Mouse (Mus musculus) frontal cortex, postnatal 36 days (tissue): ENCODE results near the gene Polh.

Source experiments
- DNase-seq, 2 experiments: peaks; one replicate each; pipeline ENCODE4 v3.0.0; 2022; ENCODE audit warnings: low spot score in 2 of 2

Polh gene

DNA sequence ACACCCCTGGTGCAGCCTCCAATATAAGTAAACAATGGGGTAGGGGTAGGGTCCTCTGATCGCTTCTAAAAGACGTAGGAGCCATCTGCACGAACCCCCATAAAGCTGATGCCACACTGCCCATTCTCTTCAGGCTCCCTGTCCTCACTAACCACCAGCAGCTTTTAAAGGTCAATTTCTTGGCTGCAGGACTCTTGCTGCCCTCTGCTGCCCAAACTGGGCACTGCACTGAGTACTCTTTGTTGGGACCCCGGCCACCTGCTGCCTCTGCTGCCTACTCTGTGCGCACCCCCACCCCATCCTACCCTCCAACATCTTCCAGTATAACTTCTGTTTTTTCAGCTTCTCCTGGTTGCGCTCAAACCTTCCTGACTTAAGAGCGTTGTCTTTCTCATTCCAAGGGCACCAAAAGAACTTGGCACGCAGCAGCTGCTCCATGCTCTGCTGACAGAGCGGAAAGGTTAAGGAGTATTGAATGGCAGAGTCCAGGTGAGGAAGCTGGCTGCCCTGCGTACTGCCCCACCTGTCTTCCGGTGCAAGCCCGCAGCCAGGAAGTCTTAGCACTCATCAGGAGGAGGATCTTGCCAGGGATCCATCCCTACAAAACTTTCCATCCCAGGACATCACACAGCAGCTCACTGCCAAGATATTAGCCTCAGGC is 70.3 kb downstream of the Polh start:
- DNase-seq = peak; percentile 75

DNA sequence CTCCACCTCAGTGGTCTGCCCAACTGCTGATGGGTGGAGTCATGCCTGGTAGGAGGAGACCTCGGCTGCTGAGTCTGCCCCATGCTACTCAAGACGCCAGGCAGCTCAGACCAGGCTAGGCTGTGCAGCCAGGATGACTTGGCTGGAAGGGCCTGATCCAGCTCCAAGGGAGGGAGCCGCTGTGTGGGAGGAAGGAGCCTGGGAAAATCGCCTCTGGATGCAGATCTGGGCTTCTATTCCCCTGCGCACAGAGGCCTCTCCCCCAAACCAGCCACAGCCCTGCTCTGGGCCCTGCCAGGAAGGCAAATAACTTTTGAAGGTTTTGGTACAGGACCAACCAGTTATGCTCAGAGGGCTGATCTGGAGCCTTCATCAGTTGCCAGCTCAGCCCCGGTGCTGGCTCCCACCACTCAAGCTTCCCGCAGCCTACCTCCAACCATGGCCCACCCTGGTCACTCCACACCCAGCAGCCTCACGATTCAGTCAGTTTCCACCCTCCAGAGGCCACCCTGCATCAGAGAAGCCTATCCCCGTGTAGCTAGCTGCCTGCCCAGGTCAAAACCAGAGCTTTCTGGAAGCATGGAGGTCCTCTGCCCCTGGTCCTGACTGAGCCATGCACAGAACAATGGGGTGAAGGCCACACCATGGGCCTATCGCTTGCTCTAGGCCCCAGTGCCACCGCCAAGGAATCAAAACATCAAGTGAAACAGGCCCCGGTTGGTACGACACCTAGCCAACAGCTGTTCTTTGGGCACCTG is 72.5 kb downstream of the Polh start:
- DNase-seq = peak in 1 of 2 experiments; percentile 31

- DNase-seq = no peak
Observed at GRCm38 (mm10) chr17:46127814-46128493, 74.5 kb downstream of the Polh start.

DNA sequence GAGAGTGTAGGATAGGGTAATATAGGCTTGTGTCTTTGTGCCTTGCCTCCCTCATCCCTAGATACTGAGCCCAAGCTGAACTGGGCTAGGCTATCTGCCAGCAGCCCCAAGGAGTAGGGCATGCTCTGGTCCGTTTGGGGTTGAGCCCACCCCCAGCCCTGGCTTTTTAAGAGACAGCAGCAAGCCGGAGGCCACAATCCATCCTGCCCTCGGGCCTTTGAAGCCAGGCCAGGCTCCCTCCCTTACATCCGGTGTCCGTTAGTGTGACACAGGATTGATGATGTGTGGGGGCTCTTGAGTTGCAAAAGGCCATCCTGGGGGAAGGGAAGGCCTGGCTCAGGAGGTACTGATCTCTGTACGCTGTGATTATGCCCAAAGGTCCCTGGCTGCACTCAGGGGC is 75.8 kb downstream of the Polh start:
- DNase-seq = no peak

DNA sequence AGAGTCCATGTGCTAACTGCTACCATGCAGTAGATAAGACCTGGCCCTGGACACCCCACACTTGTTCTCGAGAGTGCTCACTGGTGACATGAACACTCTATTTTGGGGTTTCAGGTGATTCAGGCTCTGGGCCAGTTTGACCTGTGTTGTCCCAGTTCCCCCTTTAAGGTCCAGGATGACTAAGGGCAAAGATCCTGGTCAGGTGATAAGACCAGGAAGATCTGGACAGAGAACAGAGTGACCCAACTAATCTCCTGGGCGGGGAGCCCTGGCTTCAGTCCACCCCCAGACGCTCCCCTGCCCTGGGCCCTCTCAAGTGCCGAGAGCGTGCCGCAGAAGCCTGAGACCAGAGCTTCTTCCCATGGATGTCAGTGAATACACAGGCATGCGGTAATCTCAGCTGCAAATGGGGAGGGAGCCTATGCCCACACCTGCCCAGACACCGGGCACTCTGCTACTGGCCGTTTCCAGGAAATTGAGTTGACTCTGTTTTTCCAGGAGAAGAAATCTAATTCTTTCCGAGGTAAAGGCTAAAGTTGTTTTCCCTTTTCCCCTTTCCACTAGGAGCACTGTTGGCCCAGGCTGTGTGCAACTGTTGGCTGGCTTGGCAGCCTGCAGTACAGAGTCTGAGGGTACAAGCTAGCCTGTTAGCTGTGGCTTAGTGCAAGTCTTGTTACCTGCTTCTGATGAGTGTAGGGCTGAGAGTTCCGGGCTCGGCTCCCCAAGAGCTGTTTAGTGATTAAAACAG is 78.3 kb downstream of the Polh start:
- no peak for DNase-seq

GRCm38 (mm10) chr17:46123285-46123684 is 79.2 kb downstream of the Polh start:
- no peak for DNase-seq

GRCm38 (mm10) chr17:46122791-46123190 is 79.7 kb downstream of the Polh start:
- no peak for DNase-seq
